Mouse (Mus musculus): ENCODE data around the gene Naa30.

DNA sequence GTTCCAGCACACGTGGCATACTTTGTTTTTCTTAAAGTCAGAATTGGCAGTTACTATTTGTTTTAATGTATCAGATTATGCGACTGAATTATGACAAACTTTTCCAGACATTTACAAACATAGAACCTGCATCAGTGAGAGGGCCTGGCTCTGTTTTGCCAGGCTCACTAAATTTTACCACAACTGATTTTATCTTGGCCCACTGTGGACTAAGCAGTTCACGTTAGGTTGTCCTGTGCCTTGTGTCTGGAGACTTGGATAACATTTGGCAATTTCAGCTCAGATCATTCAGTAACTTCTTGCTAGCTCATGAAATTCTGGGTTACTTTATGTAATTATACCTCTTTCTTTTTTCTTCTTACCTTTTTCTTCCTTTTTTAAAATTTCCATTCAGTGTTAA, 7.7 kb downstream of the Naa30 start:
- no peak for TF ChIP-seq GATA1 (IDR thresholded peaks at IDR 0.05; ENCODE audit: borderline replicate concordance, low read length)
- no peak for TF ChIP-seq FLI1 (IDR thresholded peaks at IDR 0.05; ENCODE audit: low read length)

All from megakaryocyte, embryonic 14.5 days (primary cell).